Mouse (Mus musculus): Measurements from ENCODE around the gene Pon3.

DNA sequence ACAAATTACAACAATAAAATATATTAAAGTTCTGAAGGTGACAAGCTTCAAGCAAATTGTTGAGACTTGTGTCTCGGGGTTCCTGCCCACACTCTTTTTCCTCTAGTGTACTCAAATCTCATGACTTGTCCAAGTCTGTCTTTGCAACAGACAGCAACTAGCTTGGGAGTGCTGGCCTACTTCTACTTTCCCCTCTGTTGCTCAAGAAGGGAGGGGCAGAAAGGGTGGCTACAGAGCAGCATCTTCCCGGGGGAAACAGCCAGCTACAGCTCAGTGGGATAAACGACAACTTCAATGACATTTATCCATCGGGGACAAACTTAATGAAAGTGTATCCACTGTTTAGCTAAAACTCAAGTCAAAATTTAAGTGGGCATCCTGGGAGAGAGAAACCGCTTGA, 36.8 kb upstream of the Pon3 start:
- TF ChIP-seq CTCF (IDR thresholded peaks at IDR 0.05; ENCODE audit: control insufficient read depth, insufficient read depth, low read length) (no peak), POLR2A (IDR thresholded peaks at IDR 0.05; ENCODE audit: borderline replicate concordance, control insufficient read depth, low read depth, low read length) (no peak)

Measured in bone marrow, adult 2 months (tissue).